Mouse (Mus musculus): ENCODE measurements at regions not wholly inside any gene's neighbourhood (a gene's known extent, or its start where the extent isn't known, plus 50 kb on each side); places are given as distances from the start of the nearest gene placed in this dataset.

GRCm38 (mm10) chr1:132799258-132799657, 57.7 kb upstream of the Nfasc start:
- Histone ChIP-seq H3K36me3 (ENCODE audit: insufficient read depth) (no peaks in the 10 kb centered on the region), H3K27ac (ENCODE audit: low read depth, low read length) (no peak overlapping the region), H3K4me1 (ENCODE audit: insufficient read depth) (no peaks in the 10 kb centered on the region), H3K27me3 (ENCODE audit: insufficient read depth, low read length) (no peaks in the 10 kb centered on the region), H3K4me2 (ENCODE audit: low read depth) (no peak overlapping the region), H3K9ac (no peak overlapping the region), H3K9me3 (ENCODE audit: low read length) (no peaks in the 10 kb centered on the region), H3K4me3 (ENCODE audit: low read depth, low read length) (no peak overlapping the region)
- 10% methylated on average over 6 of the region's 6 CpGs for WGBS
- no peak for TF ChIP-seq CTCF (IDR thresholded peaks at IDR 0.05; ENCODE audit: low read depth)
- DNase-seq (no peak), ATAC-seq (peak; percentile 36)

- Histone ChIP-seq H3K9me3 (ENCODE audit: low read length) (no peaks in the 10 kb centered on the region), H3K4me1 (ENCODE audit: insufficient read depth) (no peaks in the 10 kb centered on the region), H3K9ac (no peak overlapping the region), H3K27ac (ENCODE audit: low read depth, low read length) (no peak overlapping the region), H3K4me2 (ENCODE audit: low read depth) (no peak overlapping the region), H3K27me3 (ENCODE audit: insufficient read depth, low read length) (no peaks in the 10 kb centered on the region), H3K4me3 (ENCODE audit: low read depth, low read length) (no peak overlapping the region), H3K36me3 (ENCODE audit: insufficient read depth) (no peaks in the 10 kb centered on the region)
- WGBS, result 89% methylated on average over 1 of the region's 1 CpGs
- no peak for TF ChIP-seq CTCF (IDR thresholded peaks at IDR 0.05; ENCODE audit: low read depth)
- ATAC-seq (no peak), DNase-seq (no peak)
Measured at GRCm38 (mm10) chr1:132794462-132794861, 52.9 kb upstream of the Nfasc start.

Data from forebrain, postnatal 0 days (tissue).